Mouse (Mus musculus) left cerebral cortex, postnatal 25 days (tissue): ENCODE measurements around the gene Asic4. TPM values are rescaled to one million over a fixed set of nuclear protein-coding genes. Genes with fewer than 3 reads are reported as not detected.

Experiments used
- DNase-seq, 2 experiments: peaks; one replicate each; pipeline ENCODE4 v3.0.0; 2022; ENCODE audit warnings: low spot score in 2 of 2, mixed read lengths in 1 of 2
- intact Hi-C: fragments of 180-260 bp; cut with DNase I; formaldehyde crosslinking; loops from one replicate; pipeline ENCODE4 v1.15.1; 2025
- total RNA-seq, 2 experiments: library from RNA; stranded (reverse); gene quantifications; 2 replicates each; pipeline ENCODE4 v1.2.3; 2021

Asic4 gene
- total RNA-seq, 2 experiments from 2014 or later, result 10.4 to 20.6 TPM

GRCm38 (mm10) chr1:75516703-75517380 is 66.6 kb downstream of the Asic4 start:
- no peak for DNase-seq
- intact Hi-C loops, result no loop called here

GRCm38 (mm10) chr1:75517984-75518383 is 67.7 kb downstream of the Asic4 start:
- intact Hi-C loops, result no loop called here
- no peak for DNase-seq

GRCm38 (mm10) chr1:75518427-75518826 is 68.2 kb downstream of the Asic4 start:
- no peak for DNase-seq
- intact Hi-C loops, result no loop called here

GRCm38 (mm10) chr1:75519576-75519975 is 69.3 kb downstream of the Asic4 start:
- intact Hi-C loops, result no loop called here
- no peak for DNase-seq

GRCm38 (mm10) chr1:75521321-75522031 is 71.2 kb downstream of the Asic4 start, which contains the start of gene Stk11ip:
Stk11ip (plus strand) TSS chr1:75521529.
- intact Hi-C loops, result loop anchor here (10.0 kb wide), 1 partner anchor 1563 kb away; no protein-coding TSS in a partner anchor
- peak; percentile 94 for DNase-seq

Other genes starting within 250 kb of the Asic4 start
- 10 to 100 TPM; 14.3 to 15.4 TPM for gene Glb1l, start 239.6 kb upstream of the Asic4 start, total RNA-seq
- gene Stk16, start 239.6 kb upstream of the Asic4 start, total RNA-seq, result 10 to 100 TPM; 92.2 to 94.4 TPM
- gene Tuba4a, start 230.6 kb upstream of the Asic4 start, total RNA-seq, result 100 to 1,000 TPM; 682 to 699 TPM
- not detected for gene A630095N17Rik, start 218.3 kb upstream of the Asic4 start, total RNA-seq
- 10 to 100 TPM; 86.2 to 91.0 TPM for gene Dnajb2, start 214.0 kb upstream of the Asic4 start, total RNA-seq
- 100 to 1,000 TPM; 491 to 494 TPM for gene Ptprn, start 185.9 kb upstream of the Asic4 start, total RNA-seq
- 100 to 1,000 TPM; 115 to 126 TPM for gene Resp18, start 172.0 kb upstream of the Asic4 start, total RNA-seq
- 10 to 100 TPM; 48.9 to 52.5 TPM for gene Dnpep, start 132.4 kb upstream of the Asic4 start, total RNA-seq
- 1 to 10 TPM in 1 of 2 experiments, under 1 TPM in 1; 0.99 to 1.1 TPM for gene Des, start 90.1 kb upstream of the Asic4 start, total RNA-seq
- gene Speg, start 75.1 kb upstream of the Asic4 start, total RNA-seq, result 100 to 1,000 TPM; 192 to 208 TPM
- 10 to 100 TPM; 58.8 to 61.0 TPM for gene Gmppa, start 14.5 kb upstream of the Asic4 start, total RNA-seq
- 10 to 100 TPM; 82.1 to 82.4 TPM for gene Chpf, start 28.9 kb downstream of the Asic4 start, total RNA-seq
- gene Tmem198, start 29.1 kb downstream of the Asic4 start, total RNA-seq, result 100 to 1,000 TPM in 1 of 2 experiments, 10 to 100 TPM in 1; 92.9 to 111 TPM
- 10 to 100 TPM; 28.6 to 29.0 TPM for gene Obsl1, start 56.0 kb downstream of the Asic4 start, total RNA-seq
- 10 to 100 TPM; 23.2 to 26.9 TPM for gene Inha, start 56.6 kb downstream of the Asic4 start, total RNA-seq
- 10 to 100 TPM; 35.3 to 36.7 TPM for gene Stk11ip, start 71.1 kb downstream of the Asic4 start, total RNA-seq
- gene Slc4a3, start 95.8 kb downstream of the Asic4 start, total RNA-seq, result 100 to 1,000 TPM; 171 to 180 TPM